Mouse (Mus musculus) bone marrow, adult 2 months (tissue): ENCODE measurements around the gene AL732309.1.

Experiments used
- CTCF ChIP-seq: fragments of 200-500 bp; IDR thresholded peaks from 2 replicates; pipeline ENCODE4 v1.5.1; 2011; ENCODE audit warnings: low read length, control low read depth; ENCODE audit not compliant: control insufficient read depth, insufficient read depth
- POLR2A ChIP-seq: fragments of 200-500 bp; IDR thresholded peaks from 2 replicates; pipeline ENCODE4 v1.6.1; 2011; ENCODE audit warnings: low read depth, mild to moderate bottlenecking, control low read depth, low read length, borderline replicate concordance; ENCODE audit not compliant: control insufficient read depth

DNA sequence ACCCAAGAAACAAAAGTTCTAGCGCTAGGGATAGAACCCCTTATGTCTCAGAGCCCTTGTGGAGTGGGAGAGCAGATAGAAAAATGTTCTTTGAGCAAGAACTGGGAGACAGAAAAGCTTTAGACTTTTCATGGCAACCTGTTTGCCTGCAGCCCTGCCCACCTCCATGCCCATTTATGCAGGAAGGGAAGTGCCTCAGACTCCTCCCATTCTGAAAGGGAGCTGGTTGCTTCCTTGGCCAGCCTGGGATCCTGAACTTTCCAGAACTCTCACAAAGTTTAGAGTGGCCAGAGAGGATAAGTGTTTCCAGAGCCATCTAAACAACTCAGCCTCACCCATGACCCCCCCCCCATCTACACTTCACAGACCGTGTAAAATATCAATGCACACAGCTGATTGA lies 49.5 kb downstream of the AL732309.1 start:
- TF ChIP-seq POLR2A = no peak
- TF ChIP-seq CTCF = no peak
